Mouse (Mus musculus) hindbrain, embryonic 11.5 days (tissue): ENCODE results near the gene Nos1ap. TPM values are rescaled to one million over a fixed set of nuclear protein-coding genes. Genes with fewer than 3 reads are reported as not detected.

Experiments
- ATAC-seq: fragments of 200-750 bp; cut with Nextera tagmentation; 2 replicates; pipeline ENCODE4 v1.8.0; 2017; ENCODE audit warnings: mild to moderate bottlenecking, moderate TSS enrichment, moderate library complexity; ENCODE audit not compliant: low FRiP score
- DNase-seq: peaks from one replicate; pipeline ENCODE4 v3.0.0-alpha.2; 2015; ENCODE audit warnings: low spot score
- H3K27ac ChIP-seq: fragments of 300-500 bp; sonication (generic); 2 replicates; pipeline ENCODE4 v1.5.1; 2014; ENCODE audit warnings: mild to moderate bottlenecking, low read depth, low read length
- H3K27me3 ChIP-seq: fragments of 300-500 bp; sonication (generic); 2 replicates; pipeline ENCODE4 v1.6.1; 2014; ENCODE audit warnings: mild to moderate bottlenecking, low read length, moderate library complexity, mixed read lengths; ENCODE audit not compliant: control insufficient read depth, insufficient read depth
- H3K36me3 ChIP-seq: fragments of 300-500 bp; sonication (generic); 2 replicates; pipeline ENCODE4 v1.6.1; 2014; ENCODE audit warnings: mild to moderate bottlenecking, low read length, moderate library complexity, mixed read lengths; ENCODE audit not compliant: control insufficient read depth, insufficient read depth
- H3K4me1 ChIP-seq: fragments of 300-500 bp; sonication (generic); replicated peaks from 2 replicates; pipeline ENCODE4 v1.6.1; 2014; ENCODE audit warnings: low read length, mixed read lengths; ENCODE audit not compliant: control insufficient read depth, insufficient read depth
- H3K4me2 ChIP-seq: fragments of 300-500 bp; sonication (generic); replicated peaks from 2 replicates; pipeline ENCODE4 v1.6.1; 2014; ENCODE audit warnings: mild to moderate bottlenecking, low read depth, low read length
- H3K4me3 ChIP-seq: fragments of 300-500 bp; sonication (generic); 2 replicates; pipeline ENCODE4 v1.5.1; 2014; ENCODE audit warnings: low read depth, low read length
- H3K9ac ChIP-seq: fragments of 300-500 bp; sonication (generic); 2 replicates; pipeline ENCODE4 v1.6.1; 2014; ENCODE audit warnings: low read depth, low read length
- H3K9me3 ChIP-seq: fragments of 300-500 bp; sonication (generic); 2 replicates; pipeline ENCODE4 v1.6.1; 2016; ENCODE audit warnings: low read length; ENCODE audit not compliant: control insufficient read depth
- WGBS: fragments of 180-500 bp; shearing (Covaris S2); extraction: QIAGEN DNeasy Blood & Tissue Kit; methylation state at CpG from one replicate; pipeline ENCODE4 v1.1.7; 2014; 5-methylcytosine and 5-hydroxymethylcytosine counted together
- polyA plus RNA-seq: library from polyadenylated mRNA; unstranded; fragments of >200 nt; fragmentation: Nextera tagmentation; extraction: Ambion mirVana; gene quantifications from 2 replicates; pipeline ENCODE4 v1.2.1, GENCODE M21; 2014

The Nos1ap gene
- polyA plus RNA-seq, 1 experiment from 2014 or later, result 9.7 TPM

- WGBS, result 94% methylated on average over 7 of the region's 7 CpGs
- no peaks in the 10 kb centered on the region for H3K9me3 ChIP-seq
- DNase-seq (no peak), ATAC-seq (no peak)
- no peak overlapping the region for H3K9ac ChIP-seq
- H3K27ac ChIP-seq, result no peak overlapping the region
- H3K4me3 ChIP-seq, result no peak overlapping the region
- no peaks in the 10 kb centered on the region for H3K36me3 ChIP-seq
- H3K4me2 ChIP-seq, result no peak overlapping the region
- H3K4me1 ChIP-seq, result no peaks in the 10 kb centered on the region
- H3K27me3 ChIP-seq, result no peaks in the 10 kb centered on the region
These were observed 4.9 kb upstream of the Nos1ap start for GRCm38 (mm10) chr1:170594575-170594974.

GRCm38 (mm10) chr1:170590531-170590930, 870 bp upstream of the Nos1ap start:
- no peak for DNase-seq
- WGBS, result 50% methylated on average over 4 of the region's 4 CpGs

GRCm38 (mm10) chr1:170590041-170590360, 340 bp upstream of the Nos1ap start:
- WGBS, result 2% methylated on average over 11 of the region's 11 CpGs
- Histone ChIP-seq H3K4me3 (peak overlapping the region; percentile 61), H3K27ac (no peak overlapping the region), H3K4me2 (peak overlapping the region; percentile 82), H3K36me3 (no peaks in the 10 kb centered on the region), H3K9ac (peak overlapping the region; percentile 74), H3K9me3 (no peaks in the 10 kb centered on the region), H3K4me1 (no peaks in the 10 kb centered on the region), H3K27me3 (no peaks in the 10 kb centered on the region)
- ATAC-seq (no peak; the same call in none of the 2 replicates), DNase-seq (no peak)

More at GRCm38 (mm10) chr1:170590531-170590930, 870 bp upstream of the Nos1ap start:
- ATAC-seq, result no peak
- H3K9ac ChIP-seq, result no peak overlapping the region
- H3K4me3 ChIP-seq, result no peak overlapping the region
- H3K27me3 ChIP-seq, result no peaks in the 10 kb centered on the region
- no peaks in the 10 kb centered on the region for H3K4me1 ChIP-seq
- H3K9me3 ChIP-seq, result no peaks in the 10 kb centered on the region
- no peak overlapping the region for H3K27ac ChIP-seq
- no peaks in the 10 kb centered on the region for H3K36me3 ChIP-seq
- no peak overlapping the region for H3K4me2 ChIP-seq

GRCm38 (mm10) chr1:170588879-170589218, 812 bp downstream of the Nos1ap start:
- 1% methylated on average over 8 of the region's 8 CpGs for WGBS
- Histone ChIP-seq H3K27ac (no peak overlapping the region), H3K9me3 (no peaks in the 10 kb centered on the region), H3K27me3 (no peaks in the 10 kb centered on the region), H3K4me3 (peak overlapping the region; percentile 61), H3K9ac (peak overlapping the region; percentile 74), H3K4me2 (peak overlapping the region; percentile 82), H3K4me1 (no peaks in the 10 kb centered on the region), H3K36me3 (no peaks in the 10 kb centered on the region)
- ATAC-seq (peak; percentile 45; the same call in 1 of the 2 replicates), DNase-seq (no peak)

DNA sequence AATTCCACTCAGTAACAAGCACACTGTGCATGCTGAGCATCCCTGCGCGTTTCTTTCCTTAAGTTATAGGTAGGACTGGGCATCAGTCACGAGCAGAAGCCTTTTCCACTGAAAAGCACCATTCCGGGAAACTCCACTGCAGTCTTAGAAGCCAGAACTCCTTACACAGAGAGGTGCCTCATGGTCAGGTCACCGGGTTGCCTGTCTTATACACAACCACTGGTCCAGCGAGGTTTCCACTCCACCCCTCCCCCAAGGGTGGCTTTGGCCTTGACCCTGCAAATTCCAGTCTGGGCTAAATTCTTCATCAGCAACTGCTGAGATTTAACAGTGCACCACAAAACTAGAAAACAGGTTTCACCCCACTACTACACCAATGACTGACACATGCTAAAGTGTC, 1.3 kb downstream of the Nos1ap start:
- Histone ChIP-seq H3K9me3 (no peaks in the 10 kb centered on the region), H3K36me3 (no peaks in the 10 kb centered on the region), H3K9ac (no peak overlapping the region), H3K4me1 (no peaks in the 10 kb centered on the region), H3K4me3 (peak overlapping the region; percentile 61; the same call in 1 of the 2 replicates), H3K27ac (no peak overlapping the region), H3K4me2 (peak overlapping the region; percentile 28), H3K27me3 (no peaks in the 10 kb centered on the region)
- no peak for ATAC-seq
- DNase-seq, result no peak
- 33% methylated on average over 6 of the region's 6 CpGs for WGBS

GRCm38 (mm10) chr1:170586715-170587114, 2.9 kb downstream of the Nos1ap start:
- no peak overlapping the region for H3K9ac ChIP-seq
- no peak for ATAC-seq
- no peaks in the 10 kb centered on the region for H3K4me1 ChIP-seq
- H3K36me3 ChIP-seq, result no peaks in the 10 kb centered on the region
- DNase-seq, result no peak
- H3K4me3 ChIP-seq, result no peak overlapping the region
- no peak overlapping the region for H3K4me2 ChIP-seq
- no peaks in the 10 kb centered on the region for H3K27me3 ChIP-seq
- no peaks in the 10 kb centered on the region for H3K9me3 ChIP-seq
- H3K27ac ChIP-seq, result no peak overlapping the region
- 84% methylated on average over 6 of the region's 6 CpGs for WGBS

DNA sequence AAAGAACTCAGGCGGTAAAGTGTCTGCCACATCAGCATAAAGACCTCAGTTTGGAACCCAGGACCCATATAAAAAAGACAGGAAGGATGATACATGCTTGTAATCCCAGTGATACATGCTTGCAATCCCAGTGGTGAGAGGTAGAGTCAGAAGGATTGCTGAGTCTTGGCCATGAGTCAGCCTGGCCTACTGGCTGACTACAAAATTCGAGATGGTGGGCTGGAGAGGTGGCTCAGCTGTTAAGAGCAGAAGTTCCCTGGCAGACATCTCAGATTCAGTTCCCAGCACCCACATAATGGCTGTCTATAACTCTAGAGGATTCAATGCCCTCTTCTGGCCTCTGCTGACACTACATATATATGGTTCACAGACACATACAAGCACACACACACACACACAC, 5.7 kb downstream of the Nos1ap start:
- Histone ChIP-seq H3K4me1 (no peaks in the 10 kb centered on the region), H3K9ac (no peak overlapping the region), H3K9me3 (no peaks in the 10 kb centered on the region), H3K27me3 (no peaks in the 10 kb centered on the region), H3K36me3 (no peaks in the 10 kb centered on the region), H3K4me3 (no peak overlapping the region), H3K27ac (no peak overlapping the region), H3K4me2 (no peak overlapping the region)
- 90% methylated on average over 2 of the region's 2 CpGs for WGBS
- ATAC-seq, result no peak
- no peak for DNase-seq

DNA sequence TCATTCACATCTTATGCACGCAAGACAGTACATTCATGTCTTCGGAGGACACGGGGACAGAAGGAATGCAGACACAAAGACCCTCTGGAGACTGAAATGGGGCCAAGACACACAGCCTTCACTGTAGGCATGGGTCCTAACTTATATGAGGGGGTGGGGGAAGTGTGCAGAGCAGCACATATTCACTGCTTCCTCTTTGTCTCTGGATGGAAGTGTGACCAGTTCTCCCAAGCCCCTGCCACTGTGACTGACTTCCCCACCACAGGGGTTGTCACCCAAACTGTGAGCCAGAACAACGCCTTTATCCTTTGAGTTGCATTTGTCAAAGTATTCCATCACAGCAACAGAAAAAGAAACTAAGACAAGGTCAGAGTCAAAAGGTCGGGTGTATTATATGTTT, 7.3 kb downstream of the Nos1ap start:
- Histone ChIP-seq H3K4me3 (no peak overlapping the region), H3K27me3 (no peaks in the 10 kb centered on the region), H3K4me2 (no peak overlapping the region), H3K9me3 (no peaks in the 10 kb centered on the region), H3K27ac (no peak overlapping the region), H3K4me1 (no peaks in the 10 kb centered on the region), H3K9ac (no peak overlapping the region), H3K36me3 (no peaks in the 10 kb centered on the region)
- ATAC-seq, result no peak
- WGBS, result 77% methylated on average over 5 of the region's 5 CpGs
- no peak for DNase-seq

- H3K4me3 ChIP-seq, result no peak overlapping the region
- H3K36me3 ChIP-seq, result no peaks in the 10 kb centered on the region
- ATAC-seq (no peak), DNase-seq (no peak)
- WGBS, result 69% methylated on average over 13 of the region's 13 CpGs
- no peaks in the 10 kb centered on the region for H3K27me3 ChIP-seq
- no peaks in the 10 kb centered on the region for H3K9me3 ChIP-seq
- H3K9ac ChIP-seq, result no peak overlapping the region
- H3K27ac ChIP-seq, result no peak overlapping the region
- H3K4me1 ChIP-seq, result peaks cover 5% of the 10 kb centered on the region; the same call in 1 of the 2 replicates
- H3K4me2 ChIP-seq, result no peak overlapping the region
These were observed 9.1 kb downstream of the Nos1ap start for GRCm38 (mm10) chr1:170580485-170581110.
